Mouse (Mus musculus): ENCODE measurements around the gene Esm1. TPM values are rescaled to one million over a fixed set of nuclear protein-coding genes. Genes with fewer than 3 reads are reported as not detected.
"Not testable (repeated sequence)": the region's sequence is repeated elsewhere in the genome, so short reads cannot be mapped to it uniquely, and the experiment has no call there.

Esm1 gene
- total RNA-seq, 2 experiments from 2014 or later = 6.7 to 10.4 TPM

DNA sequence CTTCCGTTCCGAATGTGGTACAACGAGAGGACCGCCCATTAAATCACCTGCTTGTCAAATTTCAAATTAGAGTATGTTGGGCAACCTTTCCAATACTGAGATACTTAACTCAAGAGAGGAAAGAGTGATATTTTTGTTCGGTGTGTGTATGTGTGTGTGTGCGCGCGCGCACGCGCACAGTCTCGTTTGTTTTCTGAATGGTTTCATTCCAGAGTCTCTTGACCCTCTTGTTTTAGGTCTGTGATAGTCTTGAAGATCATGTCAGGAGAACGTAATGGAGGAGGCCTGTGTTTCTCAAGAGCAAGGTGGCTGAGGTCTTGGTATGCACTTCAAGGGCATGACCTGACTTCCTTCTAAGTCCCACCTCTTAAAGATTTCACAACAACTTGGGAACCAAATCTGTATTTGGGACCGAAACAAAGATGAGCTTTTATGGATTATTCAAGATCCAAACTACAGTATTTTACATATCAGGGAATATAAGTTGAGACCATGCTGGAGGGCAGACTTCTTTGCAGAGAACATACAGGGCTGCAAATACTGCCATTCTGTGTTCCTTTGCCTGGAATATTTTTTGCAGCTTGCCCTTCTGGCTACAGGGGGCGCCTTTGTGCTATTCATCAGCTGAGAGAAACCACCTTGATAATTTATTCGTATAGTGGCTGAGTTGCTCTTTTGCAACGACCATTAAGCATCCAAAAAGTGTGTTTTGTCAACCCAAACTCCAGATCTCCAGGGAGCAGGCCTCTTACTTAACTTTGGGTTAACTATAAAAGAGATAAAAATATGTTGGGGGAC is 18.4 kb downstream of the Esm1 start:
- peak in 1 of 2 experiments; percentile 6 for DNase-seq

DNA sequence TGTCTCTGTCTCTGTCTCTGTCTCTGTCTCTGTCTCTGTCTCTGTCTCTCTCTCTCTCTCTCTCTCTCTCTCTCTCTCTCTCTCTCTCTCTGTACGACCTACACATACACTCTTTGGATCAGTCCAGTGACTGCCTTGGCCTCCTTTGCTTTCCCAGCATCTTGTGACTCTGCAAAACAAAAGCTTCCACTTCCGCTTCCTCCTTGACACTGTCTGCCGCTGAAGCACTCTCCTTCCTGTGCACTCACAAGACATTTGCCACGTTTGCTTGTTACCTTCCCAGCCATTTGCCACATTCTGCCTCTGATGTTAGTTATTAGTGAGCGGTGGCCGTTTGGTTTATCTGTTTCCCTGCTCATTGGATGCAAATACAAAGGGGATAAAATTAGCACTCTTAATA is 32.7 kb downstream of the Esm1 start:
- no peak for DNase-seq

DNA sequence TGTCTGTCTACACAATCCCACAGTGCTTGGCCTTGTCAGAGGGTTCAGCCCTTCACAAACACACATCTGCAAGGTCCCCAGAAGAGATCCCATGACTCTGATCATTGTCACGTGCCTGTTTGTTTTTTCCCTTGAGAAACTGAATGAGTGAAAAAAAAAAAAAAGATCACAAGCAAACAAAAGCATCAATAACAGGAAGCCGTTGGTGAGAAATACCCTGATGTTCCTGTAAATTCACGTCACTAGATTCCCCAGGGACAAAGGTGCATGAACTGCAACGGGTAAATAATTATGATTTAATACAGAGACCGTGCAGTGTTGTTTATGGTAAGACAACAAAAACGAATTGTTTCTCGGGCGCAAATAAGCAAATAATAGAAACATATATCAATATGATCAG is 35.6 kb downstream of the Esm1 start:
- DNase-seq = no peak

DNA sequence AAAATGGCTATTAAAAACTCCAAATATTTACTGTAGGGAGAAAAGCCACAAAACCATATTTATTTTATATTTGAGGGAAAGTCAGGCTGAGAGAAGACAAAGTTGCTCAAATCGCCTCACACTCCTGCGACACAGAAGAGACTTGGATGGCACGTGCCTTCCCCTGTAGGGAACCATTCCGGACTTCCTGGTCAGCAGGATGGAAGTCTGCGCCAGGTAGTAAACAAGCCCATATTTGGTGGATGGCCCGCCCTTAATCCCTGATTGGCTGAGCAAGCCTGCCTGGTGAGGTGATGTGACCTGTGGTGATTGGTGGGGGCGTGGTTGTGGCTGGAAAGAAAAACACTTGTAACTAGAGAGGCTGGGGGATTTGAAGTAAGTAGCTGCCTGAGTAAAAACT is 43.1 kb downstream of the Esm1 start:
- not testable (repeated sequence) for DNase-seq

DNA sequence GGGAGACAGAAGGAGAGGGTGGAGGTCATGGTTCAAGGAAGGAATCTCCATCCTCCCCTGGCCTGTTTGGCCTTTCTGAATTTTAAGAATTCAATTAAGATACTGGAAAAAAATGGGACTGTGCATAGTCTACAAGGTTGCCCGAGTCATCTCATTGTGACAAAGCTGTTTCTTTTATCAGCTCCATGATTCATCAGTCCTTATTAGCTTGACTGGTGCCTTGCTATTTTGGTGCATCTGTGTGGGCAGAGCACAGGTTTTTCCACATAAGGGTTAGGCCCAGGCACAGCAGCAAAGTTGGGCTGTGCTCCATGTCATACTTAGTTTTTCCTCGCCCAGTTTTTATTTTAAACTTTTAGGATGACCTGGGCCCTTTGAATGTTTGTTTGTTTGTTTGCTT is 47.3 kb downstream of the Esm1 start:
- DNase-seq = no peak

DNA sequence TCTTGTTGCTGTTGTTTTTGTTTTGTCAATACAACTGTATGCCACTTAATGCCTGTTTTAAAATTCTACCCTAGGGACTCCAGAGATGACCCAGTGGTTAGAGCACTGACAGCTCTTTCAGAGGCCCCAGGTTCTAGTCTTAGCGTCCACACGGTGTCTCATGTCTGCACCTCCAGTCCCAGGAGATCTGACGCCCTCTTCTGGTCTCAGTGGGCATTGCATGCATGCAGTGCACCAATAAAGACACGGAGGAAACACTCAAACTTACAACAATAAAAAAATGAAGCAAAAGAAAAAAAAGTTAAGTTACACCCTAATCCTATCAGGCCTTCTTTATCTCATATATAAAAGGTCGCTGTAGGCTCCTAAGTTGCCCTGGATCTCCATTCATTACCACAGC is 47.7 kb downstream of the Esm1 start:
- peak; percentile 6 to 14 for DNase-seq

DNA sequence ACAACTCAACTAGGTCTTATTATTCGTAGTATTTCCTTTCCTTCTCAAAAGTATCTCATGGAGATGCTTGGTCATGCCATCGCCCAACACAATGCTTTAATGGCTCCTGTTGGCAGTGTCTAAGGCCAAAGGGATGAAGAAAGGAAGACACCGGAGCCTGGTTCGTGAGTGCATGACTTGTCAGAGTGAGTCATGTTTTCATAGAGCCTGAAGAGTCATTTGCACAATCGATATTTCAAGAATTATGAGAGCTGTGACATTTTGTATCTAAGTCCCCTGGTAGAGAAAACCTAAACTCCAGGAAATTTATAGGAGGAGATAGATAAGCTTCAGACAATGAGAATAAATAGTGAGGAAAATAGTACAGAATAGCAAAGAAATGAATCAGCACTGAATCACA is 49.8 kb downstream of the Esm1 start:
- peak in 1 of 2 experiments; percentile 2 for DNase-seq

DNA sequence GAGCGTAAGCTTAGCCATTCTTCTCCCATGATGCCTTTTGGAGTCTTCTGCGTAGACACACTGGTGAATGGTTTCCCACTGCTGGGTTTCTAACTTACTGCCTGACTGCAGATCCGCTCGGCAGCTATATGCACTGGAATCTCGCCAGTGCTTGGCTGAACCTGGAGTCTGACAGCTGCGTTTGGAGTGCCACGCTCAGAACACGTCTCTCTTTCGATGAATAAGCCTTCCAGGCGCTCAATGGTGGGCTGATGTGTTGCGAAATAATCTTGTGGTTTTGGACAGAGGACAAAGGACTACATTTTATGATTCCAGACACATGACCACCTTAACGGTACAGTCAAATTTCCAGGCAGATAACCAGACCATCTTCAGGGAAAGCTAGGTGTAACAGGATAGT is 53.4 kb downstream of the Esm1 start:
- no peak for DNase-seq

DNA sequence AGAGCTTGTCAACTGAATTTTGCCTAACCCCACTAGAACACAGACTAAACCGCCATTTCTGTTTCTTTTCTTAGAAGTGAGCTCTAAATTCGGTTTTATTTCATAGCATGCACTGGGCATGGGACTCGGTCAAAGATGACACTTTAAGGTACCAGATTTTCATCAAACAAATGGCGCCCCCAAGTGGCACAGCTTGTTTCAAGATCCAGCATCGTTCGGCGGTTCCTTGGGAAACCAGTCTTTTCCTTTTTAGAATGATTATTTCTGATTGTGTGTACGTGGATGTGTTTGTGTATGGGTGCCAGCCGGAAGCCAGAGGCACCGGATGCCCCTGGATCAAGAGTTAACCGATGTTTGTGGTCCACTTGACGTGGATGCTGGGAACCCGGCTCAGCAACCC is 55.8 kb downstream of the Esm1 start:
- DNase-seq = peak; percentile 32 to 67

DNA sequence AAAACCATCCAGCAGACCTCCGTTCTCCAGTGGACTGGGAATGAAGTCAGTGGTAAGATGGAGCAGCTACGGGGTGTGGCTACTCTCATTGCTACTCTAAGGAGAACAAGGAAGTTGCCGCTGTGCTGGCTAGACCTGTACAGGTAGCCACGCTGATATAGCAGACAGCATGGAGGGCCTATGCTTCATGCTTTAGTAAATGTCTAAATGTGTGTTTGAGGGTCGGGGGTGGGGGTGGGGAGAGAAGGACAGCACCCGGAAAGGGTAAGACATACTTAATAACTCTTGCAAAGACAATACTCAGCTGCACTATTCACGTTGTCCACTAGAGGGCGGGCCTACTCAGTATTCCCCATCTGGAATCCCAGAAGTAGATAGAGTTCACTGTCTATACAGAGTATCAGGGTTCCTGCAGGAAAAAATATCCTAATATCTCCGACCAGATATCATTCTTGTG is 57.1 kb downstream of the Esm1 start:
- peak; percentile 73 for DNase-seq

DNA sequence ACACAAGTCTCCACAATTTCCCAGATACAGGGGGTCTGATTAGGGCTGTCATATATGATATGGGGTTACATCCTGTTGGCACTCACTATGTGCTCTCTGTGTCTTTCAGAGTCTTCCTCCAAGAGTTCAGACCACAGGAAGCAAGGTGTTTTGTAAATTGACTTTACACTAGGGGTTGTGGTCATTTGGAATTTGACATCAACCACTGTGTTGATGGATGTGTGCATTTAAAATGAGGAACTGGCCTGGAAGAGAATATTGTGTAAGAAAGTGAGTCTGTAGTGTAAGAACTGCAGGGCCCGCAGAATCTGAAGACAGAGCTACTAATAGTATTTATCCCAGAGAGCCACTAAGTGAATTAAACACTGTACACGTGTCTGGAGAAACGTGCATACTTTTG is 57.7 kb downstream of the Esm1 start:
- no peak for DNase-seq

Other genes starting within 250 kb of the Esm1 start
- gene Ccno, start 221.9 kb upstream of the Esm1 start, total RNA-seq (2021) = under 1 TPM; 0.70 to 0.92 TPM
- not detected for gene Mcidas, start 215.8 kb upstream of the Esm1 start, total RNA-seq (2021)
- not detected for gene Cdc20b, start 174.5 kb upstream of the Esm1 start, total RNA-seq (2021)
- 100 to 1,000 TPM; 101 to 120 TPM for gene Gpx8, start 163.2 kb upstream of the Esm1 start, total RNA-seq (2021)
- under 1 TPM; 0.73 to 0.99 TPM for gene Gzma, start 108.7 kb upstream of the Esm1 start, total RNA-seq (2021)
- not detected for gene Gzmk, start 16.2 kb downstream of the Esm1 start, total RNA-seq (2021)
- gene BC067074, start 83.5 kb downstream of the Esm1 start, total RNA-seq (2021) = 1 to 10 TPM in 1 of 2 experiments, under 1 TPM in 1; 0.73 to 1.3 TPM

Data from adrenal gland, postnatal 36 days (tissue).